In genomic region chr14:105134076-105134475, GRCm38 (mm10) we compare ENCODE assay signal across 21 mouse cellular contexts. TPM values are rescaled to one million over a fixed set of nuclear protein-coding genes. Genes with fewer than 3 reads are reported as not detected.
DNase-seq lines count a peak whose midpoint lies in the region; ATAC-seq lines count a peak whose summit lies in the region.
"Had no signal": no experiment of that assay in that cellular context is flagged by ENCODE, and none has a peak within 500 bp of the region (broad histone marks: within the 10 kb centered on the region; RNA-seq: fewer than 3 reads in every experiment).

No protein-coding gene starts in this region.

- DNase-seq in frontal cortex, adult 2 months (ENCODE audit: extremely low spot score in 1 of 2, low spot score in 1 of 2), result no peak
- DNase-seq in brain, adult 2 months (ENCODE audit: low read depth, low spot score), result peak; percentile 10
- peak; percentile 10 for DNase-seq in telencephalon, adult 2 months (ENCODE audit: low read depth, low spot score)
- DNase-seq in thymus, postnatal 10 days (ENCODE audit: low spot score in 2 of 2), result no peak
- no peak for DNase-seq in T-cell, adult 2 months (ENCODE audit: low spot score)
- DNase-seq: adrenal gland, adult 2 months; adrenal gland, adult 8-10 months; adrenal gland, postnatal 10 days; adrenal gland, postnatal 14 days; adrenal gland, postnatal 25 days; adrenal gland, postnatal 36 days; B cell, adult 2 months; cerebellum, adult 11 months; cerebellum, adult 11-12 months; cerebellum, adult 18-20 months; cerebellum, adult 2 months; cerebellum, adult 8-10 months had no signal

- peak; percentile 97 for ATAC-seq in frontal cortex, adult (ENCODE audit: low TSS enrichment)
- ATAC-seq: activated CD4-positive, CD25-positive, alpha-beta regulatory T cell, adult 4 months; CD4-positive, CD25-positive, alpha-beta regulatory T cell, adult 4 months; Patski had no signal

RNA-seq across cellular contexts. Expression of gene Rbm26, which starts 43.1 kb away (rescaled TPM):
- 47.2 and 51.2 TPM in 2 replicates for polyA plus RNA-seq in frontal cortex, adult 2 months (2012; rRNA removed)

Comparison
In these comparisons a context has a peak if more than half of its experiments do, and no peak if none do; other contexts are left out.
1. DNase-seq: peak in brain, adult 2 months (single experiment) and telencephalon, adult 2 months (single experiment); none in frontal cortex, adult 2 months (0 of 2), thymus, postnatal 10 days (0 of 2) and T-cell, adult 2 months (single experiment).